Mouse (Mus musculus): ENCODE results near the gene Sertad1.

Sertad1 gene

GRCm38 (mm10) chr7:27499036-27499435, 12.3 kb downstream of the Sertad1 start, which contains the start of gene Prx:
TSS of gene Prx (plus strand) at chr7:27499324.
- DNase-seq (ENCODE audit: low spot score) = no peak

- no peak for DNase-seq (ENCODE audit: low spot score)
Measured at GRCm38 (mm10) chr7:27501620-27502019, 14.9 kb downstream of the Sertad1 start.

- no peak for DNase-seq (ENCODE audit: low spot score)
Measured at GRCm38 (mm10) chr7:27506765-27507370, 20.2 kb downstream of the Sertad1 start.

GRCm38 (mm10) chr7:27507711-27508647, 21.3 kb downstream of the Sertad1 start:
- peak; percentile 82 for DNase-seq (ENCODE audit: low spot score)

- no peak for DNase-seq (ENCODE audit: low spot score)
Measured at GRCm38 (mm10) chr7:27508648-27509005, 21.9 kb downstream of the Sertad1 start.

GRCm38 (mm10) chr7:27510809-27511208, 24.1 kb downstream of the Sertad1 start:
- DNase-seq (ENCODE audit: low spot score) = no peak

- DNase-seq (ENCODE audit: low spot score) = no peak
Measured at GRCm38 (mm10) chr7:27514961-27515360, 28.3 kb downstream of the Sertad1 start.

- DNase-seq (ENCODE audit: low spot score) = no peak
Measured at GRCm38 (mm10) chr7:27518314-27518713, 31.6 kb downstream of the Sertad1 start.

GRCm38 (mm10) chr7:27520104-27520503, 33.4 kb downstream of the Sertad1 start:
- no peak for DNase-seq (ENCODE audit: low spot score)

GRCm38 (mm10) chr7:27520599-27520998, 33.9 kb downstream of the Sertad1 start:
- DNase-seq (ENCODE audit: low spot score) = no peak

- no peak for DNase-seq (ENCODE audit: low spot score)
Measured at GRCm38 (mm10) chr7:27522967-27523366, 36.3 kb downstream of the Sertad1 start, which contains the start of gene Hipk4. TSS of gene Hipk4 (plus strand) at chr7:27523267.

- no peak for DNase-seq (ENCODE audit: low spot score)
Measured at GRCm38 (mm10) chr7:27523805-27524204, 37.1 kb downstream of the Sertad1 start.

- peak; percentile 42 for DNase-seq (ENCODE audit: low spot score)
Measured at GRCm38 (mm10) chr7:27526039-27526827, 39.5 kb downstream of the Sertad1 start.

GRCm38 (mm10) chr7:27529070-27529469, 42.4 kb downstream of the Sertad1 start:
- DNase-seq (ENCODE audit: low spot score) = no peak

GRCm38 (mm10) chr7:27530937-27531336, 44.2 kb downstream of the Sertad1 start:
- no peak for DNase-seq (ENCODE audit: low spot score)

- DNase-seq (ENCODE audit: low spot score) = no peak
Measured at GRCm38 (mm10) chr7:27531707-27532106, 45.0 kb downstream of the Sertad1 start.

- DNase-seq (ENCODE audit: low spot score) = no peak
Measured at GRCm38 (mm10) chr7:27532480-27533050, 45.9 kb downstream of the Sertad1 start.

- no peak for DNase-seq (ENCODE audit: low spot score)
Measured at GRCm38 (mm10) chr7:27535386-27535785, 48.7 kb downstream of the Sertad1 start.

GRCm38 (mm10) chr7:27536618-27537017, 49.9 kb downstream of the Sertad1 start:
- DNase-seq (ENCODE audit: low spot score) = no peak

GRCm38 (mm10) chr7:27537998-27538397, 51.3 kb downstream of the Sertad1 start:
- no peak for DNase-seq (ENCODE audit: low spot score)

- no peak for DNase-seq (ENCODE audit: low spot score)
Measured at GRCm38 (mm10) chr7:27538797-27539196, 52.1 kb downstream of the Sertad1 start.
